Mouse (Mus musculus) CH12.LX (cell line): ENCODE measurements around the gene Tmem262.

ENCODE experiments used
- CHD1 ChIP-seq: IDR thresholded peaks from 2 replicates; pipeline ENCODE4 v1.6.1; 2012; ENCODE audit warnings: low read depth, low read length, improper control_type of control experiment, inconsistent platforms
- CTCF ChIP-seq, 2 experiments: IDR thresholded peaks in 1 of 2; conservative IDR thresholded peaks in 1 of 2; 2 replicates each; pipeline ENCODE4 v1.5.1; 2011 to 2012; ENCODE audit warnings: low read depth in 2 of 2, low read length in 2 of 2, improper control_type of control experiment in 1 of 2, inconsistent platforms in 1 of 2, mild to moderate bottlenecking in 1 of 2, moderate library complexity in 1 of 2
- EP300 ChIP-seq: IDR thresholded peaks from 2 replicates; pipeline ENCODE4 v1.6.1; 2011; ENCODE audit warnings: low read length, improper control_type of control experiment
- MYC ChIP-seq: IDR thresholded peaks from 2 replicates; pipeline ENCODE4 v1.6.1; 2011; ENCODE audit warnings: low read depth, mild to moderate bottlenecking, improper control_type of control experiment, low read length
- POLR2A ChIP-seq: IDR thresholded peaks from 2 replicates; pipeline ENCODE4 v1.6.1; 2011; ENCODE audit warnings: low read depth, mild to moderate bottlenecking, improper control_type of control experiment, low read length
- TCF12 ChIP-seq: IDR thresholded peaks from 2 replicates; pipeline ENCODE4 v1.6.1; 2014; ENCODE audit warnings: low read depth, mild to moderate bottlenecking, inconsistent platforms, low read length, improper control_type of control experiment
- UBTF ChIP-seq: IDR thresholded peaks from 2 replicates; pipeline ENCODE4 v1.6.1; 2012; ENCODE audit warnings: low read depth, mild to moderate bottlenecking, inconsistent platforms, low read length, improper control_type of control experiment, moderate library complexity
- USF2 ChIP-seq: conservative IDR thresholded peaks from 2 replicates; pipeline ENCODE4 v1.6.1; 2011; ENCODE audit warnings: low read depth, low read length, improper control_type of control experiment
- ZKSCAN1 ChIP-seq: IDR thresholded peaks from 2 replicates; pipeline ENCODE4 v1.6.1; 2012; ENCODE audit warnings: low read depth, inconsistent platforms, low read length, improper control_type of control experiment, borderline replicate concordance

GRCm38 (mm10) chr19:6105586-6105985 lies 25.8 kb downstream of the Tmem262 start, which contains the start of gene Naaladl1:
- TF ChIP-seq CTCF (conservative IDR thresholded peaks at IDR 0.05 in 1 of 2, IDR thresholded peaks at IDR 0.05 in 1 of 2; ENCODE audit: low read depth in 2 of 2, low read length in 2 of 2) (no peak), POLR2A (no peak), TCF12 (no peak), UBTF (no peak), ZKSCAN1 (no peak), EP300 (no peak), CHD1 (no peak), MYC (no peak), USF2 (no peak)
